Mouse (Mus musculus) gastrocnemius, adult 8-10 months (tissue): ENCODE measurements around the gene Cd9. TPM values are rescaled to one million over a fixed set of nuclear protein-coding genes. Genes with fewer than 3 reads are reported as not detected.

Experiments used
- DNase-seq, 2 experiments: peaks; one replicate each; pipeline ENCODE4 v3.0.0; 2022; ENCODE audit warnings: low spot score in 2 of 2
- total RNA-seq, 4 experiments: library from RNA; stranded (reverse); gene quantifications; 2 replicates each; pipeline ENCODE4 v1.2.4; 2022

The Cd9 gene
- total RNA-seq, 4 experiments from 2014 or later, result 10.5 to 19.3 (median 15.0) TPM

GRCm38 (mm10) chr6:125442591-125442990, 52.0 kb downstream of the Cd9 start:
- DNase-seq, result no peak

GRCm38 (mm10) chr6:125436753-125437152, 57.8 kb downstream of the Cd9 start:
- DNase-seq, result no peak

- DNase-seq, result no peak
These were observed 59.7 kb downstream of the Cd9 start for GRCm38 (mm10) chr6:125434735-125435518.

GRCm38 (mm10) chr6:125433704-125434447, 60.7 kb downstream of the Cd9 start:
- no peak for DNase-seq

- DNase-seq, result no peak
These were observed 61.3 kb downstream of the Cd9 start for GRCm38 (mm10) chr6:125433257-125433656.

- no peak for DNase-seq
These were observed 62.1 kb downstream of the Cd9 start for GRCm38 (mm10) chr6:125432522-125432921.

GRCm38 (mm10) chr6:125430982-125431381, 63.6 kb downstream of the Cd9 start:
- no peak for DNase-seq

GRCm38 (mm10) chr6:125430358-125430958, 64.1 kb downstream of the Cd9 start:
- DNase-seq, result no peak

GRCm38 (mm10) chr6:125429741-125430140, 64.8 kb downstream of the Cd9 start:
- DNase-seq, result no peak

- DNase-seq, result peak; percentile 65 to 68
These were observed 67.9 kb downstream of the Cd9 start for GRCm38 (mm10) chr6:125426383-125427360.

- DNase-seq, result no peak
These were observed 69.1 kb downstream of the Cd9 start for GRCm38 (mm10) chr6:125425205-125426090.

- DNase-seq, result no peak
These were observed 70.4 kb downstream of the Cd9 start for GRCm38 (mm10) chr6:125424156-125424555.

- DNase-seq, result no peak
These were observed 71.1 kb downstream of the Cd9 start for GRCm38 (mm10) chr6:125423507-125423906.

- DNase-seq, result no peak
These were observed 71.5 kb downstream of the Cd9 start for GRCm38 (mm10) chr6:125423099-125423498.

- peak in 1 of 2 experiments; percentile 36 for DNase-seq
These were observed 72.4 kb downstream of the Cd9 start for GRCm38 (mm10) chr6:125422051-125422822.

GRCm38 (mm10) chr6:125420458-125421063, 74.0 kb downstream of the Cd9 start:
- no peak for DNase-seq

- peak; percentile 15 to 22 for DNase-seq
These were observed 75.8 kb downstream of the Cd9 start for GRCm38 (mm10) chr6:125418744-125419143.

GRCm38 (mm10) chr6:125413326-125413725, 81.3 kb downstream of the Cd9 start:
- no peak for DNase-seq

GRCm38 (mm10) chr6:125411661-125412060, 82.9 kb downstream of the Cd9 start:
- DNase-seq, result no peak
